Mouse (Mus musculus) inflammation-experienced regulatory T-cells, adult 6 months (primary cell): ENCODE data around the gene Eri3. TPM values are rescaled to one million over a fixed set of nuclear protein-coding genes. Genes with fewer than 3 reads are reported as not detected.

ENCODE experiments used
- ATAC-seq: one replicate; pipeline ENCODE4 v1.8.0; 2017
- polyA plus RNA-seq, 3 experiments: library from polyadenylated mRNA; unstranded; fragments of 100-300 nt; shearing (Covaris generic); gene quantifications; one replicate each; pipeline ENCODE4 v1.2.1; 2017

Gene Eri3
- 10 to 100 TPM; 37.3 to 65.3 (median 61.9) TPM for polyA plus RNA-seq

GRCm38 (mm10) chr4:117550140-117550851 is at the start of gene Eri3:
Gene Eri3 (plus strand): TSS chr4:117550365.
- ATAC-seq = peak; percentile 99

GRCm38 (mm10) chr4:117518246-117518645 is 31.9 kb upstream of the Eri3 start:
- no peak for ATAC-seq

GRCm38 (mm10) chr4:117521350-117521749 is 28.8 kb upstream of the Eri3 start:
- ATAC-seq = no peak

DNA sequence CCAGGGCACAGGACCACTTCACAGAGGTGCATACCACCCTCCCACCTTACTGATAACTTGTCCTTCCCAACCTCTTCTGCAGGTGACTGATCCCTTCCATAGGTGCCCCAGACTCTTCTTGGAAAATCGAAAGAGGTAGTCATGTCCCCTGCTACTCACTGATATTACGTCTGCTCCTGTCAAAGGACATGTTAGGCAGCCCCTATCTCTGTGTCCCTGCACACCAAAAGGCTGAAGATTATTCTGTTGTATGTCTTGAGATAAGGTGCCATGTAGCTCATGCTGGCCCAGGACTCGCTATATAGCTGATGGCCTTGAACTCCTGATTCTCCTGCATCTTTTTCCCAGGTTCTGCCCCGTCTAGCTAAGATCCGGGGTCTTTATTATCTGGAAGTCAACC is 24.2 kb upstream of the Eri3 start:
- no peak for ATAC-seq

DNA sequence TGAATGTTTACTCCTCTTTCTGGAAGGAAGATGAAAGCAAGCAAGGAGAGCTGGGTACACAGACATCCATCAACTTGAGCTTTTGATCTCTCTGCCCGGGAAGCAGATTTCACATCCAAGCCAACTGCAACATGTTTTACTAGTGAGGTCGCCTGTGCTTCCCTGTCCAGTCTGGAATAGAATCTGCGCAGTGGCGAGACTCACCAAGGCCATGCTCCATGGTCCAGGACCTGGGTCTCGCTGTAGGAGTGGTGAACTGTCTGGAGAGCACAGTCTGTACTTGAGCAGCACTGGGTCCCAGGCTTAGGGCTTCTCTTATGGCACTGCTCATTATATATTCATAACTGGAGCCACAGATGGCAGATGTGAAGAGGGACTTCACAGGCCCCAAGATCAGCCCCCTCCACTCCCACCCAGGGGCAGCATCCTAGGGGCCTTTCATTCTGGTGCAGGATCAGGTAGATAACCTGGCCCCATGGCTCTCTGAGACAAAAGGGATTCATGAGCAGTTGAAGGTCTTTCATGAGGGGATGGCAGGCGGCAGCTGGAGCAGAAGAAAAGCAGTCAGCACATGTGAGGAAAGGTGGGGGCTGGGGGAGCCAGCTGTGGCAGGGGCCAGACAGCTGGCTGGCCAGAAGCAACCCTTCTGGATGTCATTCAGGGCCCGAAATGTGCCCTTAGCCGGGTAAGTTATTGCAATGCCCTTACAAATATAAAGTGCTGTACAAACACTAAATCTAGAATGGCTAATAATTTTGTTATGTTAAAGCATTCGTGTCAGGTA is 22.9 kb upstream of the Eri3 start:
- ATAC-seq = no peak

DNA sequence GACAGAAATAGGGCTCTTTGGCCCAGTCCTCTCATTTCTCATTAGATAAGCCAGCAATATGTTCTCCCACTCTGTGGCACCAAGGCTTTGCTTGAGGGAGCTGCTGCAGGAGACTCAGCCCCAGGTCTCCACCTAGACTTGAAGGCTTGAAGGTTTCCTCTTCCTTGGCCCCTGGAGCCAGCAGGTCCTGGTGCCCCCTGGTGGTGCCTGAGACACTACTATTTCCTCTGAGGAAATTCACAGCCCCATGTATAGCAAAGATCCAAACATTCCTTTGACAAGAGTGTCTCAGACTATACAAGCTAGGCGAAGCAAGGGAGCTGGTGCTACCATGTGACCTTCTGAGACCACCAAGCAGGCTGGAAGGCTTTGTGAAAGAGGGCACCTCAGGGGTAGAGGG is 22.2 kb upstream of the Eri3 start:
- ATAC-seq = no peak

DNA sequence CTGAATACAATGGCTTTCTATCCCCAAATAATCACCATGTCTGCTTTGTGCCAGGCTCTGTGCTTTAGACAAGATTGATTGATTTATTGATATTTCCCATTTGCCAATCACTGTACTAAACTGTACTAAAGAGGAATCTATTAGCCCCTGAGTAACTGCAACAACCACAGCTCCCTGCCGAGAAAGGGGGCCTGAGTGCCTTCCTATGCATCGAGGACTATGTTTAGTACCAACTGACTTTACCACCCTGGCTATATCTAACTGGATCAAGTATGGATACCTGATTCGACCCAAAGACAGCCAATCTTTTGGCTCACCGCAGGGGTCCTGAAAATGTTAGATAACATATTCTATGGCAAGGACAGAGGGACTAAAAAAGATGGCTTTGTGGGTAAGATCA is 20.3 kb upstream of the Eri3 start:
- no peak for ATAC-seq

DNA sequence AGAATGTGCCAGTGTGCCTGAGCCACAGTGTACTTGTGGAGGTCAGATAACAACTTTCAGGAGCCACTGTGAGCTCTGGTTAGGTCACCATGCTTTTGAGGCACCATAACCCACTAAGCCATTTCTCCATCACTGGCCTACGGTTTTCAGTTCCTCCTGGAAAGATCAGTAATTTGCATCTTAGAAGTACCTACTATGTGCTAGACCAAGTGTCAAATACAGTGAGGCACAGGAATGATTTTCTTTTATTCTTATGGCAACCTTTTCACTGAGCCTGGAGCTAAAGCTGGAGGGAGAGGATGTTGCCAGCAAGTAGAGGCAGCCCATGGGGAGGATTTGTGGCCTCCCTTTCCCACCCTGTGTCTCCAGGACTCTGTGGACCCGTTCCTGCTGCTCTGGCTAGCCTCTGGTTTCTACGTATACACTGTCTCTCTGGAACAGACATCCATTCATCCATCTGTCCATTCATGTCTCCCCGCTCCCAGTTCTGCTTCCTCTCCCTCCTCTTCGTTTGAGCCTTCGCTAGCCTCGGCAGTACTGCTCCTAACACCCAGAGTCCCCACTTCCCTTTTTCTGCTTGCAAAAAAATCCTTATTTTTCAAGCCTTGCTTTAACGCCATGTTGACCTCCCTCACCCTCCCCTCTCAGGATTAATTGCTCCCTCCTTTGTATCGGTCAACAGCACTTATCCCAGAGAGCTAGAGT is 14.5 kb upstream of the Eri3 start:
- ATAC-seq = no peak

GRCm38 (mm10) chr4:117537002-117537401 is 13.2 kb upstream of the Eri3 start:
- no peak for ATAC-seq

- ATAC-seq = no peak
These were observed 10.7 kb upstream of the Eri3 start for GRCm38 (mm10) chr4:117539329-117539980.

- no peak for ATAC-seq
These were observed 9.6 kb upstream of the Eri3 start for GRCm38 (mm10) chr4:117540571-117540970.

DNA sequence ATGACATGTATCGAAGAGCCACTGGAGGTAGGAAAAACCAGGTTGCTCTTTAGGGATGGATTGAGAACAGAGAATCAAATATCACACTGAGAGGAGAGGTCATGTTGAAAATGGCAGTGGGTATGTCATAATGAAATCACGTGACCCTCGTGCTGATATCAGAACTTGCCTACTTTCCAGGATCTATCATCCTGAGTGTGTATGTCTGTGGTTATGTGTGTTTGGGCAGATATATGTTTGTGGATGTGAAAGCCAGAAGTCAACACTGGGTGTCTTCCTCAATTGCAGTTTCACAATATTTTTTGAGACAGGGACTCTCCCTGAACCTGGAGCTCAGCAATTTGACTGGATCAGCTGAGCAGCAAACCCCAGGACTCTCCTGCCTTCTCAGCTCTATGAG is 4.7 kb upstream of the Eri3 start:
- ATAC-seq = no peak

- no peak for ATAC-seq
These were observed 3.5 kb upstream of the Eri3 start for GRCm38 (mm10) chr4:117546616-117547015.

- ATAC-seq = no peak
These were observed 589 bp upstream of the Eri3 start for GRCm38 (mm10) chr4:117549576-117549975.

DNA sequence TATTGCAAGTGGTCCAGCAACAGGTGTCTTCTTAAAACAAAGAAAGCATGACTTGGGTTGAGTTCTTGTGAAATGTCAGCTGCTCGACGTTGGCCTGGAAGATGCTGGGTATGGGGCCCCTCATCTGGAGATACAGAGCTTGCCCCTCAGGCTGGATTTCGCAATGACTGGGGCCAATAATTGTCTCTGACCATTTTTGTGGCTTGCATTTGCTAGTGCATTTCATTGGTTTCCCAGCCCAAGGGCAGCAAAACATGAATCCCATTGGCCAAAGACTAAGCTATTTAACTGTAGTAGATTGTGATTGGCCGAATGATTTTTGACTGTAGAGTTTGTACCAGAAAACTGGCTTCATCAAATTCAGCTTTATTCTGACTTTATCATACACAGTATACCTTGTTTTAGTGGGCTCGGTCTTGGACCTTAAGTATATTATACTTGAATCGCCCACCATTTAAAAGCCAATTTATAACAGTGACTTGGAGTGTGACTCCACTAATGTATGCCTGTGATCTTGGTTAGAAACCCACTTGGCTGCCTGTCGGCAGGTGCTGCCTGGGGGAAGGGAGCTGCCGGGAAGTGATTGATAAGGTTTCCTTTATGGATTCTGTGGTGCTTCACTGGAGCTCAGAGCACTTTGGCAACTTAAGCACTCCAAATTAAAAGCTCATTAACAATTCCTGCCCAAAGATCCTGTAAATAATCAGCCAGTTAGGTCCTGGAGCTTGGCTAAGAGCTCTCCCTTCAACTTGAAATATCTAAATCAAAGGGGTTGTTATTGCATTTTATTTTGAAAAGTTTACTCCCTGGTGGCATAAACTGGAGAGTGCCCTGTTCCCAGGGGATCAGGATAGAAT is 1.2 kb downstream of the Eri3 start:
- ATAC-seq = no peak

DNA sequence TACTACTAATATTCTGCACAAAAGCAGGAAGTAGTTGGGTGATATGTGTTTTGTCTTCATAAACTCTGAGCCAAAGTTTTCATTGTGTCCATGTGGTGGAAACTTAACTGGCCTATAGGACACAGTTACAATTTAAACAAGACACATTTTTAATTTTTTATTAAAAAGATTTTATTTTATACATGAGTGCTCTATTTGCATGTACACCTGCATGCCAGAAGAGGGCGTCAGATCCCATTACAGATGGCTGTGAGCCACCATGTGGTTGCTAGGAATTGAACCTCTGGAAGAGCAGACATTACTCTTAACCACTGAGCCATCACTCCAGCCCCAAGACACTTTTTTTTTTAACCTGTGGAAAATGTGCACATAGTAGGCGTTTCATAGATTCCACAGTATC is 5.3 kb downstream of the Eri3 start:
- no peak for ATAC-seq

GRCm38 (mm10) chr4:117556372-117556771 is 6.2 kb downstream of the Eri3 start:
- ATAC-seq = no peak

- ATAC-seq = no peak
These were observed 7.0 kb downstream of the Eri3 start for GRCm38 (mm10) chr4:117557068-117557645.

- no peak for ATAC-seq
These were observed 13.8 kb downstream of the Eri3 start for GRCm38 (mm10) chr4:117563967-117564366.

DNA sequence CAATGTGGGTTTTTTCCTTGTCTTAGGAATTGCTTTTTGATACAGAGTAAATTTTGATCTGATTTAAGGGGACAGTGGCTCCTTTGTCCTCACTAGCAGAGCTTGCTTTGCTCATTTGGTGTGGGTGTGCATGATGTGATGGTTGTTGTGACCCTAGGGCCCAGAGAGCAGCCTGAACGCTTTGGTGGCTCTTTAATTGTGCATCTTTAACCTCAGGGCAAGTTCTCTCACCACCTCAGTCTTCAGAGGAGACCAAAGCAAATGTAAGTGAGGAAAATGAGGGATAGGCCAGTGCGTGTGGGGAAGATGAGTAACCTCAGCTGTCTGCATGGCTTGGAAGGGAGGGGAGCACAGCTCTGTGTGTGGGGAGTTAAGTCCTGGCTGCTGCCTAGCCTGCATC is 18.7 kb downstream of the Eri3 start:
- ATAC-seq = no peak

GRCm38 (mm10) chr4:117570964-117571363 is 20.8 kb downstream of the Eri3 start:
- ATAC-seq = no peak

DNA sequence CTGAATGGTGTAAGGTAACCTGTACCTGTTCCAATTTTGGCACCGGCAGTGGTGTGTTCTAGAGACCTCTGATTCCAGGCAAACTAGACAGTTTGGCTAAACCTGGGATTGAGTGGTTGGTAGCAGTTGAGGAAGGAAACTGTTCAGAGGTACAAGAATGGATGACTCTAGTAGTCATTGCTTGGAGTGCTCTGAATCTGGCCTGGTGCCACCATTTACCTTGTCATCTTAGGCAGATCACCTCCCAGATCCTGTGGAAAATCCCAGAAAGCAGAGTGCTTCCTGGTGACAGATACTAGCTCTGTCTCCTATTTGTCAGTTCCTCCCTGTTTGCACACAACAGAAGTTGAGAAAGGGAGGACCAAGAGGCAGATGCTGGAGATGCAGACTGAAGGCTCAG is 27.4 kb downstream of the Eri3 start:
- ATAC-seq = no peak
